Mouse (Mus musculus) myocyte (in vitro differentiated cells): ENCODE measurements at regions not wholly inside any gene's neighbourhood (a gene's known extent, or its start where the extent isn't known, plus 50 kb on each side); places are given as distances from the start of the nearest gene placed in this dataset.

ENCODE experiments used
- CEBPB ChIP-seq: IDR thresholded peaks from 2 replicates; pipeline ENCODE4 v1.6.1; 2011; ENCODE audit warnings: mild to moderate bottlenecking, moderate library complexity; ENCODE audit not compliant: poor library complexity, insufficient read depth, severe bottlenecking
- E2F4 ChIP-seq: IDR thresholded peaks from one replicate; pipeline ENCODE4 v1.6.1; 2011; ENCODE audit warnings: mild to moderate bottlenecking, control low read depth, moderate library complexity; ENCODE audit not compliant: insufficient read depth
- MYOG ChIP-seq, 3 experiments: IDR thresholded peaks; one replicate each; pipeline ENCODE4 v1.6.1; 2011; ENCODE audit warnings: control low read depth in 2 of 3, low read depth in 2 of 3, mild to moderate bottlenecking in 2 of 3; ENCODE audit not compliant: insufficient read length in 2 of 3, control insufficient read depth in 1 of 3, insufficient read depth in 1 of 3
- POLR2A ChIP-seq: IDR thresholded peaks from one replicate; pipeline ENCODE4 v1.6.1; 2011; ENCODE audit warnings: low read depth, mild to moderate bottlenecking, control low read depth, moderate library complexity; ENCODE audit not compliant: insufficient read length
- POLR2AphosphoS2 ChIP-seq: IDR thresholded peaks from one replicate; pipeline ENCODE4 v1.6.1; 2011; ENCODE audit warnings: low read depth, control low read depth; ENCODE audit not compliant: insufficient read length
- REST ChIP-seq: IDR thresholded peaks from one replicate; pipeline ENCODE4 v1.6.1; 2011; ENCODE audit warnings: mild to moderate bottlenecking, control low read depth, moderate library complexity; ENCODE audit not compliant: insufficient read depth, insufficient read length
- SRF ChIP-seq: IDR thresholded peaks from one replicate; pipeline ENCODE4 v1.6.1; 2011; ENCODE audit warnings: low read depth; ENCODE audit not compliant: control insufficient read depth, insufficient read length
- TCF12 ChIP-seq: IDR thresholded peaks from one replicate; pipeline ENCODE4 v1.6.1; 2011; ENCODE audit warnings: mild to moderate bottlenecking, control low read depth; ENCODE audit not compliant: poor library complexity, insufficient read depth, severe bottlenecking
- USF1 ChIP-seq: IDR thresholded peaks from one replicate; pipeline ENCODE4 v1.6.1; 2011; ENCODE audit warnings: low read depth, mild to moderate bottlenecking, control low read depth, moderate library complexity

DNA sequence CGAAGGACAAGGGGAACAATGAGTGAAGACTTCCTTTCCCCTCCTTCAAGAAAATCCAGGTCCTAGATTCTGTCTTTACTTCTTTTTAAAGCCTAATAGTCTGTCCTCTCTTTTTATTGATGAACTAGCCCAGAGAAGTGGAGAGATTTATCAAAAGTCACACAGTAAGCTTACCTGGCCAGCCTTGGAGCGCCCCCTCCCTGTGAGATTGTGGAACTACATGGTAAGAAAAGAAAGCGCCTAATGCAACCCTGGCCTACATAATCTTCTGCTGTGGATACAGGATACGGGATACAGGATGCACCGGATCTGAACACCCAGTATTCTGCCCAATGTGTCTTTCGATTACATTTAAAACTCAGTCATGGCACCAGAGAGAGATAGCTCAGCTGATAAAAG lies 132.6 kb upstream of the Gm12830 start:
- no peak for TF ChIP-seq POLR2A
- no peak for TF ChIP-seq TCF12
- TF ChIP-seq MYOG (IDR thresholded peaks at IDR 0.05; ENCODE audit: control insufficient read depth in 1 of 3, insufficient read depth in 1 of 3, insufficient read length in 2 of 3, low read depth in 2 of 3), result no peak
- no peak for TF ChIP-seq POLR2AphosphoS2
- TF ChIP-seq E2F4, result no peak
- TF ChIP-seq CEBPB, result no peak
- no peak for TF ChIP-seq SRF
- TF ChIP-seq USF1, result no peak
- no peak for TF ChIP-seq REST
